Mouse (Mus musculus) midbrain, embryonic 12.5 days (tissue): ENCODE measurements around the gene Igfbp4. TPM values are rescaled to one million over a fixed set of nuclear protein-coding genes. Genes with fewer than 3 reads are reported as not detected.

Experiments
- ATAC-seq: fragments of 200-750 bp; cut with Nextera tagmentation; 2 replicates; pipeline ENCODE4 v1.8.0; 2017; ENCODE audit warnings: low read depth, moderate TSS enrichment, moderate library complexity; ENCODE audit not compliant: low FRiP score
- H3K27ac ChIP-seq: fragments of 300-500 bp; sonication (generic); replicated peaks from 2 replicates; pipeline ENCODE4 v1.5.1; 2016; ENCODE audit warnings: mild to moderate bottlenecking
- H3K27me3 ChIP-seq: fragments of 300-500 bp; sonication (generic); 2 replicates; pipeline ENCODE4 v1.6.1; 2016; ENCODE audit warnings: mild to moderate bottlenecking
- H3K36me3 ChIP-seq: fragments of 300-500 bp; sonication (generic); 2 replicates; pipeline ENCODE4 v1.6.1; 2016
- H3K4me1 ChIP-seq: fragments of 300-500 bp; sonication (generic); 2 replicates; pipeline ENCODE4 v1.6.1; 2016
- H3K4me2 ChIP-seq: fragments of 300-500 bp; sonication (generic); replicated peaks from 2 replicates; pipeline ENCODE4 v1.6.1; 2016; ENCODE audit warnings: mild to moderate bottlenecking, moderate library complexity
- H3K4me3 ChIP-seq: fragments of 300-500 bp; sonication (generic); 2 replicates; pipeline ENCODE4 v1.5.1; 2016; ENCODE audit warnings: mild to moderate bottlenecking
- H3K9ac ChIP-seq: fragments of 300-500 bp; sonication (generic); replicated peaks from 2 replicates; pipeline ENCODE4 v1.6.1; 2016; ENCODE audit warnings: mild to moderate bottlenecking, moderate library complexity
- H3K9me3 ChIP-seq: fragments of 300-500 bp; sonication (generic); 2 replicates; pipeline ENCODE4 v1.6.1; 2016; ENCODE audit warnings: mild to moderate bottlenecking
- WGBS: fragments of 180-500 bp; shearing (Covaris S2); methylation state at CpG from one replicate; pipeline ENCODE4 v1.1.7; 2016; 5-methylcytosine and 5-hydroxymethylcytosine counted together
- polyA plus RNA-seq: library from polyadenylated mRNA; unstranded; fragments of >200 nt; fragmentation: Nextera tagmentation; extraction: Ambion mirVana; gene quantifications from 2 replicates; pipeline ENCODE4 v1.2.1, GENCODE M21; 2016

Igfbp4 gene
- polyA plus RNA-seq, 1 experiment from 2014 or later = 322 TPM

GRCm38 (mm10) chr11:99043632-99044031, 2.6 kb downstream of the Igfbp4 start:
- Histone ChIP-seq H3K9me3 (no peaks in the 10 kb centered on the region), H3K4me1 (peaks cover 33% of the 10 kb centered on the region), H3K27me3 (0 out of 2 replicates have a peak, but pooled peaks cover 7% of the 10 kb centered on the region), H3K27ac (no peak overlapping the region), H3K9ac (no peak overlapping the region), H3K4me3 (no peak overlapping the region), H3K36me3 (0 out of 2 replicates have a peak, but pooled peaks cover under 1% of the 10 kb centered on the region), H3K4me2 (no peak overlapping the region)
- ATAC-seq = no peak
- 84% methylated on average over 6 of the region's 6 CpGs for WGBS

GRCm38 (mm10) chr11:99044306-99044705, 3.3 kb downstream of the Igfbp4 start:
- Histone ChIP-seq H3K4me2 (no peak overlapping the region), H3K9ac (no peak overlapping the region), H3K36me3 (peaks cover 8% of the 10 kb centered on the region), H3K4me1 (peaks cover 33% of the 10 kb centered on the region), H3K9me3 (no peaks in the 10 kb centered on the region), H3K27me3 (0 out of 2 replicates have a peak, but pooled peaks cover 7% of the 10 kb centered on the region), H3K4me3 (no peak overlapping the region), H3K27ac (no peak overlapping the region)
- ATAC-seq = no peak
- WGBS = 82% methylated on average over 5 of the region's 5 CpGs

- no peaks in the 10 kb centered on the region for H3K9me3 ChIP-seq
- no peak overlapping the region for H3K9ac ChIP-seq
- H3K27ac ChIP-seq = no peak overlapping the region
- 91% methylated on average over 12 of the region's 12 CpGs for WGBS
- peaks cover 32% of the 10 kb centered on the region for H3K4me1 ChIP-seq
- H3K4me2 ChIP-seq = no peak overlapping the region
- no peak for ATAC-seq
- H3K36me3 ChIP-seq = peaks cover 16% of the 10 kb centered on the region
- H3K27me3 ChIP-seq = 0 out of 2 replicates have a peak, but pooled peaks cover 7% of the 10 kb centered on the region
- no peak overlapping the region for H3K4me3 ChIP-seq
Observed at GRCm38 (mm10) chr11:99045159-99045889, 4.3 kb downstream of the Igfbp4 start.

GRCm38 (mm10) chr11:99047120-99047519, 6.1 kb downstream of the Igfbp4 start:
- peaks cover 19% of the 10 kb centered on the region for H3K4me1 ChIP-seq
- peaks cover 33% of the 10 kb centered on the region for H3K36me3 ChIP-seq
- no peak overlapping the region for H3K4me3 ChIP-seq
- H3K27me3 ChIP-seq = 0 out of 2 replicates have a peak, but pooled peaks cover 1% of the 10 kb centered on the region
- H3K27ac ChIP-seq = peak overlapping the region; percentile 52; the same call in 1 of the 2 replicates
- 65% methylated on average over 5 of the region's 5 CpGs for WGBS
- H3K4me2 ChIP-seq = no peak overlapping the region
- H3K9ac ChIP-seq = no peak overlapping the region
- no peak for ATAC-seq
- no peaks in the 10 kb centered on the region for H3K9me3 ChIP-seq

GRCm38 (mm10) chr11:99047643-99048042, 6.6 kb downstream of the Igfbp4 start:
- H3K9ac ChIP-seq = no peak overlapping the region
- no peak overlapping the region for H3K4me2 ChIP-seq
- no peak overlapping the region for H3K4me3 ChIP-seq
- ATAC-seq = no peak
- peaks cover 34% of the 10 kb centered on the region for H3K36me3 ChIP-seq
- H3K27ac ChIP-seq = peak overlapping the region; percentile 52
- H3K4me1 ChIP-seq = peaks cover 16% of the 10 kb centered on the region
- WGBS = 80% methylated on average over 2 of the region's 2 CpGs
- H3K27me3 ChIP-seq = no peaks in the 10 kb centered on the region
- H3K9me3 ChIP-seq = no peaks in the 10 kb centered on the region

- no peak overlapping the region for H3K9ac ChIP-seq
- 60% methylated on average over 4 of the region's 4 CpGs for WGBS
- H3K4me1 ChIP-seq = peaks cover 13% of the 10 kb centered on the region
- H3K36me3 ChIP-seq = peaks cover 18% of the 10 kb centered on the region; the same call in 1 of the 2 replicates
- no peak overlapping the region for H3K4me2 ChIP-seq
- H3K27ac ChIP-seq = peak overlapping the region; percentile 39; the same call in 1 of the 2 replicates
- ATAC-seq = no peak
- no peak overlapping the region for H3K4me3 ChIP-seq
- H3K9me3 ChIP-seq = peaks cover 8% of the 10 kb centered on the region; the same call in 1 of the 2 replicates
- no peaks in the 10 kb centered on the region for H3K27me3 ChIP-seq
Observed at GRCm38 (mm10) chr11:99055143-99055542, 14.1 kb downstream of the Igfbp4 start.

GRCm38 (mm10) chr11:99055571-99056452, 14.8 kb downstream of the Igfbp4 start:
- Histone ChIP-seq H3K4me1 (peaks cover 13% of the 10 kb centered on the region), H3K4me2 (no peak overlapping the region), H3K36me3 (peaks cover 14% of the 10 kb centered on the region; the same call in 1 of the 2 replicates), H3K27me3 (no peaks in the 10 kb centered on the region), H3K9ac (no peak overlapping the region), H3K4me3 (no peak overlapping the region), H3K9me3 (peaks cover 8% of the 10 kb centered on the region; the same call in 1 of the 2 replicates), H3K27ac (peak overlapping the region; percentile 39; the same call in 1 of the 2 replicates)
- peak; percentile 19; the same call in 1 of the 2 replicates for ATAC-seq
- WGBS = under 1% methylated on average over 7 of the region's 8 CpGs

- H3K9me3 ChIP-seq = peaks cover 8% of the 10 kb centered on the region; the same call in 1 of the 2 replicates
- no peak overlapping the region for H3K4me3 ChIP-seq
- peaks cover 6% of the 10 kb centered on the region; the same call in 1 of the 2 replicates for H3K27me3 ChIP-seq
- no peak overlapping the region for H3K27ac ChIP-seq
- H3K4me1 ChIP-seq = peaks cover 9% of the 10 kb centered on the region
- no peak overlapping the region for H3K4me2 ChIP-seq
- WGBS = 93% methylated on average over 3 of the region's 3 CpGs
- no peak overlapping the region for H3K9ac ChIP-seq
- no peak for ATAC-seq
- no peaks in the 10 kb centered on the region for H3K36me3 ChIP-seq
Observed at GRCm38 (mm10) chr11:99060435-99060834, 19.4 kb downstream of the Igfbp4 start.

- no peak for ATAC-seq
- H3K9ac ChIP-seq = no peak overlapping the region
- H3K4me3 ChIP-seq = no peak overlapping the region
- H3K27me3 ChIP-seq = peaks cover 6% of the 10 kb centered on the region; the same call in 1 of the 2 replicates
- 77% methylated on average over 7 of the region's 7 CpGs for WGBS
- no peaks in the 10 kb centered on the region for H3K36me3 ChIP-seq
- H3K4me1 ChIP-seq = no peaks in the 10 kb centered on the region
- H3K9me3 ChIP-seq = peaks cover 8% of the 10 kb centered on the region; the same call in 1 of the 2 replicates
- no peak overlapping the region for H3K27ac ChIP-seq
- no peak overlapping the region for H3K4me2 ChIP-seq
Observed at GRCm38 (mm10) chr11:99062661-99063060, 21.6 kb downstream of the Igfbp4 start.

- H3K36me3 ChIP-seq = no peaks in the 10 kb centered on the region
- no peaks in the 10 kb centered on the region for H3K4me1 ChIP-seq
- H3K27me3 ChIP-seq = peaks cover 6% of the 10 kb centered on the region; the same call in 1 of the 2 replicates
- H3K27ac ChIP-seq = no peak overlapping the region
- ATAC-seq = no peak
- peak overlapping the region; percentile 34; the same call in 1 of the 2 replicates for H3K9ac ChIP-seq
- no peak overlapping the region for H3K4me2 ChIP-seq
- H3K4me3 ChIP-seq = no peak overlapping the region
- peaks cover 8% of the 10 kb centered on the region; the same call in 1 of the 2 replicates for H3K9me3 ChIP-seq
- 35% methylated on average over 8 of the region's 8 CpGs for WGBS
Observed at GRCm38 (mm10) chr11:99063406-99064131, 22.5 kb downstream of the Igfbp4 start.

- WGBS = 77% methylated on average over 3 of the region's 3 CpGs
- Histone ChIP-seq H3K9me3 (no peaks in the 10 kb centered on the region), H3K9ac (no peak overlapping the region), H3K4me1 (no peaks in the 10 kb centered on the region), H3K27me3 (peaks cover 6% of the 10 kb centered on the region; the same call in 1 of the 2 replicates), H3K4me2 (no peak overlapping the region), H3K36me3 (no peaks in the 10 kb centered on the region), H3K27ac (no peak overlapping the region), H3K4me3 (no peak overlapping the region)
- no peak for ATAC-seq
Observed at GRCm38 (mm10) chr11:99065353-99065752, 24.3 kb downstream of the Igfbp4 start.
